Mouse (Mus musculus): ENCODE measurements around the gene Atp9a. TPM values are rescaled to one million over a fixed set of nuclear protein-coding genes. Genes with fewer than 3 reads are reported as not detected.

The Atp9a gene
- polyA plus RNA-seq (2012; rRNA removed) = 46.4 and 47.7 TPM in 2 replicates

DNA sequence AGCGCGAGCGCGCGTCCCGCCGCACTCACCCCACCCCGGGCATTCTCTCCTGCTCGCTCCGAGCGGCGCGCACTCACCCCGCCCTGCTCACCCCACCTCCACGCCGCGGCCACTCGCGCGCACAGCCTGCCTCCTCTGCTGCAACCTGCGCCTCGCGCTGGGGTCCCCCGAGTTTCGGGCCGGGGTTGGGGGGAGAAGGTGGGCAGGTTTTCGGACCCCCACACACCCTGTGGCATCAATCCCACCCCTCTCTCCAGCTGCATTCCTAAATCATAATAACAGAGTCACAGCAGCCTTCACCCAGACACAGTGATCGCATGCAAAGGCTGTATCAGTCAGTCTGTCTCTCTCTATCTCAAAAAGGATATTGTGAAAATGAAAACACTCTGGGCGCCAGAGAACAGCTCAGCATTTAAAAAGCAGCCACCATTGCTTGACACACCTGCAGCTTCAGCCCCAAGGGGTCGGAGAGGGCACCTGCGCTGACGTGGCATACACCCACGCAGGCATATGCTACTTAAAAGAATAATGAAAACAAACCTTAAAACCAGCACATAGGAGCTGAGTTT, at the start of gene Atp9a:
Gene Atp9a, minus strand, starts transcription at position 351 of the 569 bp plus-strand sequence.

GRCm38 (mm10) chr2:168767582-168767981, 25.4 kb upstream of the Atp9a start, which contains the start of gene Sall4:
Gene Sall4 (minus strand): TSS chr2:168767943.

GRCm38 (mm10) chr2:168601491-168602386, 140.5 kb downstream of the Atp9a start, which contains the start of gene Nfatc2:
Gene Nfatc2 (minus strand): TSS chr2:168601657.

Other genes with a start within 250 kb of the Atp9a start
- 0.71 and 1.9 TPM in 2 replicates for gene Nfatc2, start 140.8 kb downstream of the Atp9a start, polyA plus RNA-seq (2012; rRNA removed)
- gene Sall4, start 25.5 kb upstream of the Atp9a start, polyA plus RNA-seq (2012; rRNA removed) = 6.7 and 9.6 TPM in 2 replicates
- 18.0 and 28.4 TPM in 2 replicates for gene Zfp64, start 213.2 kb upstream of the Atp9a start, polyA plus RNA-seq (2012; rRNA removed)

Data from central nervous system, embryonic 11.5 days (tissue).